Mouse (Mus musculus) urinary bladder, postnatal 14 days (tissue): Measurements from ENCODE around the gene Olfr325.
"Not testable (repeated sequence)": the region's sequence is repeated elsewhere in the genome, so short reads cannot be mapped to it uniquely, and the experiment has no call there.

Experiments
- DNase-seq: peaks from one replicate; pipeline ENCODE4 v3.0.0; 2021; ENCODE audit warnings: low spot score

The Olfr325 gene

GRCm38 (mm10) chr11:58577430-58577829 is at the start of gene Olfr325:
Olfr325 (plus strand) TSS chr11:58577730.
- no peak for DNase-seq

DNA sequence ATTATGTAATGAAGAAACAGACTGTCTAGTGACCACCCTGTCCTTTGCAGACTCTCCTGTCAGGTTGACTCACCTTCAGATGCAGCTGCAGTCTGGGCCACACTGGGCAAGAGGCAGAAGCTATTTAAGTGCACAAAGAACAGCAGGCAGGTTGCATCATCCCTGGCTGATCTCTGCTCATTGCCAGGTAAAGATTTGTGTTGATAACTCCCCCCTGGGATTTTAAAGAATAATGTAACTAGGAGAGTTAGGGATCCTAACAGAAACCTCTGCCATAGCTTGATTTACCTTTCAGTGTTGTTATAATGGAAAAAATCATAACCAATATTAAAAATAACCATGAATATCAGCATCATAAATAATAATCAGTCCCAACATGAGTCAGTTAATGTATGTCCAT is 42.8 kb upstream of the Olfr325 start, which contains the start of gene Olfr330:
TSS of gene Olfr330 (minus strand) at position 101 of the 400 bp plus-strand sequence.
- not testable (repeated sequence) for DNase-seq

DNA sequence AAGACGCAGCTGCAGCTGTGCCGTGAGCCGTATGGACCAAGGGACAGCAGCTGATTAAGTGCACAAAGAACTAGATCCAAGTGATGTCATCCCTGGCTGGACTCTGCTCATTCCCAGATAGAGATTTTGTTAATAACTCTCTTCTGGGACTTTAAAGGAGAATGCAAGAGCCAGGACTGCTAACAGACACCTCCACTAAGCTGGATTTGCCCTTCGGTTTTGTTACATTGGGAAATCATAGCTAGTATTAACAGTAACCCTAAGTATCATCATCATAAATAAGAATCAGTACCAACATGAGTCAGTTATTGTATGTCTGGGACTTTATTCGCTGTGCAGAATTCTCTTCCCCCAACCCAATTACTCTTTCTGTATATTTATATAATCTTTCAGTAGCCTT is 31.2 kb upstream of the Olfr325 start, which contains the start of gene Olfr329-ps:
TSS of gene Olfr329-ps (minus strand) at position 101 of the 400 bp plus-strand sequence.
- DNase-seq = no peak

DNA sequence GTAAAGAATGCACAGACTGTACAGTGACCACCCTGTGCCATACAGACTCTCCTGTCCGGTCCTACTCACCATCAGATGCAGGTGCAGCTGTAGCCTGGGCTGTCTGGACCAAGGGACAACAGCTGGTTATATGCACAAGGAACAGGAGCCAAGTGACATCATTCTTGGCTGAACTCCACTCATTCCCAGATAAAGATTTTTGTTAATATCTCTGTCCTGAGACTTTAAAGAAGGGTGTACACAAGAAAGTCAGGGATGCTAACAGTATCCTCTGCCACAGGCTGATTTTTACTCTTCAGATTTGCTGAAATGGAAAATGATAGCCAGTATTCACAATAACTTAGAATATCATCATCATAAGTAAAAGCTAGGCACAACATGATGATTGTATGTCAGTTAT is 22.0 kb upstream of the Olfr325 start, which contains the start of gene Olfr328:
TSS of gene Olfr328 (minus strand) at position 101 of the 400 bp plus-strand sequence.
- DNase-seq = no peak

DNA sequence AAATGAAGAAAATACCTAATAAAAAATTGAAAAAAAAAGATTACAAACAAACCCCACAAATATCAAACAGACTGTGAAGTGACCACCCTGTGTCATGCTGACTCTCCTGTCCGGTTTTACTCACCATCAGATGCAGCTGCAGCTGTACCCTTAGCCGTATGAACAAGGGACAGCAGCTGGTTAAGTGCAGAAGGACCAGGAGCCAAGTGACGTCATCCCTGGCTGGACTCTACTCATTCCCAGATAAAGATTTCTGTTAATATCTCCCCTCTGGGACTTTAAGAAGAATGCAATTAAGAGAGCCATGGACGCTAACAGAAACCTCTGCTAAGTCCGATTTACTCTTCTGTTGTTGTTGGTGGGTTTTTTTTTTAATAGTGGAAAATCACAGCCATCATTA is 7.1 kb upstream of the Olfr325 start, which contains the start of gene Olfr224:
TSS of gene Olfr224 (minus strand) at position 149 of the 400 bp plus-strand sequence.
- DNase-seq = peak; percentile 10

DNA sequence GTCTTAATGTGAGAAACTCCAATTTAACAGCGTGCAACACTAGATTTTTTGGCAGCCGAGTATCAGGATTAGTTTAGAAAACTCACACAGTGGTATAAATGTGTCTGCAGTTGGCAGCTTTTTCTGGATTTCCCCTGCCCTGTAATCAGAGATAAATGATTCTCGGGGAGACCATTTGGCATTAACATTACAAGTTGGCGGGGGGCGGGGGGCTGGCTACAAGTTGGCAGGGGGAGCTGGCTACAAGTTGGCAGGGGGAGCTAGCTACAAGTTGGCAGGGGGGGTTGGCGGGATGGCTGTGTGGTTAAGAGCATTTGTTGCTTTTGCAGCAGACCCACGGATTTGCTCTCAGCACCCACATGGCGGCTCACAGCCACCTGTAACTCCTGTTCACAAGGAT is 1.1 kb downstream of the Olfr325 start:
- no peak for DNase-seq

- DNase-seq = peak; percentile 27
These were observed 10.4 kb downstream of the Olfr325 start for GRCm38 (mm10) chr11:58587898-58588348.

DNA sequence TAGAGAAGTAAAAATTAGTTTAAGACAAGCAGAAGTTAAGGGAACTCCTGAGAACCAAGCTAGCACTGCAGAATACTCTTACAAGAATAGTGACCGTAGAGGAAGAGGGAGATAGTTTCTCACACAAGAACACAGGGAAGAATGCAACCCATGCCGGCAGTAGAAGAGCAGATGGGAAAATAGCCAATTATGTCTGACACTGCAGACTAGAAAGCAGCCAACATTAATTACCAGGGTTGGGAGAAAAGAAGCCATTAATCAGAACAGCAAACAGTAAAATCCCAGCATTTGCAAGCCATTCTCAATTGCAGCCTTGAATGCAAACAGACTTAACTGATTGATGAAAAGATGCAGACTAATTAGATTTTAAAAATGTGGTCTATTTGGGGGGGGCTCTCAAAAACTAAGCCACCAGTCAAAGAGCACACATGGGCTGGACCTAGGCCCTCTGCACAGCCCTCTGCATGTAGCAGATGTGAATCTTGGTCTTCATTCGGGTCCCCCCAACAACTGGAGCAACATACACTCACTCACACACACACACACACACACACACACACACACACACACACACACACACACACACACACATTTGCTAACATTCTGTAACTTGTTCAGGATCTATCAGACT is 11.2 kb downstream of the Olfr325 start:
- DNase-seq = no peak

GRCm38 (mm10) chr11:58594814-58595213 is 17.3 kb downstream of the Olfr325 start, which contains the start of gene Olfr324:
Olfr324 (plus strand) TSS chr11:58595114.
- DNase-seq = no peak

- no peak for DNase-seq
These were observed 20.3 kb downstream of the Olfr325 start for GRCm38 (mm10) chr11:58597837-58598236.

DNA sequence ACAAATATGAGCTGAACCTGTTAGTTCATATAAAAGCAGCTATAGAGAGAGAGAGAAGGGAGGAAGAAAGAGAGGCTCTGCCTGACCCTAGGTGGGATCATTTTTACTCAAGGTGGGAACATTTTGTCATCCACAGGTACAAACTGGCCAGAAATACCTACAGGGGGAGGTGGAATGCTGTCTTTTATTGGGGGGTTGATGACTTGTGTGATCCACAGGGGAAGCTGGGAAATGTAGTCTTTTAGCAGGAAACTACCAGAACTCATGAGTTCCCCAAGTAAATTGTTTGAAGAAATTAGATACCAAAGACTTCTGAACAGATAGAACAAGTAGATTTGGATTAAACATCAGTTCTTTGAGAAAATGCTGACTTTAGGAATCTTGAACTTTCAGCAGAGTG is 24.5 kb downstream of the Olfr325 start:
- no peak for DNase-seq

- no peak for DNase-seq
These were observed 25.4 kb downstream of the Olfr325 start for GRCm38 (mm10) chr11:58602800-58603560.

DNA sequence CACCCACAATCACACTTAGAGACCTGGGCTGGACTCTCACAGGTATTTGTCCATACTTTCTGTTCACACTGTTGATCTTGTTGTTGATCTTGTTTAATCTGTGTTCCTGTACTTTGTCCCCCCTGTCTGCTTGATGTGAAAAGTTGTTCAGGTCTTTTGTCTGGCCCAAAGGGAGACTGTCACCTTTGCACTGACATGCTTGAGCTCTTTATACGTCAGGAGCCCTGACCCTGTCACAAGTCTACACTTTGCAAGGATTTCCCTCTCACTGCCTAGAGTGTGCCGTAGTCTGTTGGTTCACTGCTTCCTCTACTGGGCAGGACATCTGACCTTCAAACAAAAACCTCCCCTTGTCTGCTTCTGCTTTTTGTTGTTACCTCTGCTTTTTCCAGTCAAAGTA is 27.2 kb downstream of the Olfr325 start:
- DNase-seq = no peak

DNA sequence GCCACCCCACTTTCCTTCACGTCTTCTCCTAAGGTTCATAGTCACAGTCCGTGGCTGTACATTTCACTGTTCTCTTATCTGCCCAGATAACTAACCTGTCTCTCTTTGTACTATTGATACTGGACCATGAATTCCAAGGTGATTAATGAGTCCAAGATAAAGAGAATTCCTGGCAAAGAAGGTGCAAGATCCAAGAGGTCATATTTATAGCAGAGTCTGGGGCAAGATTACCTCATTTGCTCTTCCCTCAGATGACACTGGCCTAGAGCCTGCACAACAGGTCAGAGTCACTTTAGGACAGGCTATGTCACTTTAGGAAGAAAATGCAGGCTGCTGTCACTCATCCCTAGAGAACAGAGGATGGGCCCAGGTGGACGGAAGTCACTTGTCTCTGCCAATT is 27.7 kb downstream of the Olfr325 start:
- no peak for DNase-seq

- DNase-seq = no peak
These were observed 28.8 kb downstream of the Olfr325 start for GRCm38 (mm10) chr11:58606177-58606919.

DNA sequence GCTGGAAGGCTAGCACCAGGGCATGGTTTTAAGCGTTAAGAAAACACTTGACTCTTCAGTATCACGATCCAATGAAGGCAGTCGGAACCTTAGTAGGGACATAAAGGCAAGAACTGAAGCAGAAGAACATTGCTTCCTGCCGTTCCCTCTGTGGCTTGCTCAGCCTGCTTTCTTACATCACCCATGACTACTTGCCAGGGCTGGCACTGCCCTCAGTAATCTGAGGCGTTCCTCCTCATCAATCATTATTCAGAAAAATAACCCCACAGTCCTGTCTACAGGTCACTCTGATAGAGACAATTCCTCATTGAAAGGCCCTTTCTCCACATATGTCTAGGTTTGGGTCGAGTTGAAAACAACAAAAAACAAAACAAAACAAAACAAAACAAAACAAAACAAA is 29.5 kb downstream of the Olfr325 start:
- no peak for DNase-seq

- no peak for DNase-seq
These were observed 35.8 kb downstream of the Olfr325 start for GRCm38 (mm10) chr11:58613359-58613758.

GRCm38 (mm10) chr11:58614526-58614925 is 37.0 kb downstream of the Olfr325 start:
- no peak for DNase-seq

GRCm38 (mm10) chr11:58615975-58616374 is 38.4 kb downstream of the Olfr325 start, which contains the start of gene 2210407C18Rik:
2210407C18Rik (minus strand) TSS chr11:58616075.
- no peak for DNase-seq

DNA sequence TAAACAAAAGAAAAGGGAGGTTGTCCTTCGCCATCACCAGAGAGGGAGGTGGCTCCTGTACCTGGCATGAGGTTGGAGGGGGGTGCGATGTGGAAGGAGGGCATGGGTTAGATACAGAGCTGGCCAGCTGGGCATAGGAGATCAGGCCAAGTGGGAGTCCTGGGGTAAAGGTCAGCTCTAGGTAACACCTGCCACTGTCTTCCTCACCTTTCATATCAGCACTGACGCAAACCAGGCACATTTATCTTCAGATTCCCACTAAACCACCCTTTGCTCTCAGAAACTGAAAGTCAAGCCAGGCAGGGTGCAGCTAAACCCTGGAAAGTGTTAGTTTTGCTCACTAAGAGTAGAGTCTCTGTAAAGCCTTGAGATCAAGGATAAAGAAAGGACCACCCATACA is 40.8 kb downstream of the Olfr325 start:
- no peak for DNase-seq

DNA sequence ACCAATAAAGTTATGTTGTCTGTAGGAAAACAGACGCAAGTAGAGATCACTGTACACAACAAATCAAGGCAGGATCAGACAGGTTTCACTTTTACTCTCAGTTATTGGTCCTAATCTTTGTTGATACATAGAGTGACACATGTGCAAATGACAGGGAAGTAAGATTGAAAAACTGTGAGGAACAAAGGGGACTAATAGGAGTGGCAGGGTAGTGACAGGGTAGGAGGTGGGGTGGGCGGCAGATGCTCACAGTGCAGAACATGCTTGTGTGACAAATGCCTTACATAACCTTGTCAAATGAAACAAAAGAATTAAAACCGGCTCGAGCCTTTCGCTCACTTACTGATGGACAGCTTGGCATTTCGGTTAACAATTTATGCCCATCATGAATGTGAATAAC is 41.3 kb downstream of the Olfr325 start:
- DNase-seq = no peak

DNA sequence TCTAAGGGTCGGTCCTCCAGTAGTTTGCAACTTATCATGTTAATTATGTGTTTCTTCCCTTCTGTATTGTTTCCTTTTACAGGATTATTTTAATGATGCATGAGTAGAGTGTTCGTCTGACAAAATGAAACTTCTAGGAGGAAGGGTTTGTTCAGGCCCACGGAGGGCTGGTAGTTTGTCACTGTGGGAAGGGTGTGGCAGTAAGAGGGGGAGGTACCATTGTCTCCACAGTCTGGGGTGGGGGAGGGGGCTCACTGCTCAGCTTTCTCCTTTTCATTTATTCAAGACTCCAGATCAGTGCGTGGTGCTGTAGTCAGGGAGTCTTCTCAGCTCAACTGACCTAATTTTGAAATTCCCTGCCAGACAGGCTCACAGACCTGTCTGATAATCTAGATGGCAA is 48.6 kb downstream of the Olfr325 start:
- DNase-seq = no peak
